Mouse (Mus musculus): ENCODE measurements around the gene Car11. TPM values are rescaled to one million over a fixed set of nuclear protein-coding genes. Genes with fewer than 3 reads are reported as not detected.

The Car11 gene
- polyA plus RNA-seq, 1 experiment from 2014 or later = 8.0 TPM

- WGBS = 84% methylated on average over 50 of the region's 50 CpGs
- H3K36me3 ChIP-seq (ENCODE audit: control insufficient read depth, insufficient read depth, low read length) = no peaks in the 10 kb centered on the region
- H3K9me3 ChIP-seq (ENCODE audit: control insufficient read depth, low read length) = no peaks in the 10 kb centered on the region
- H3K4me2 ChIP-seq (ENCODE audit: low read length) = no peak within 1 kb of the TSS
- H3K27ac ChIP-seq (replicated peaks in 1 of 2; ENCODE audit: control insufficient read depth in 1 of 2, insufficient read depth in 1 of 2, low read depth in 2 of 2, low read length in 2 of 2) = no peak within 1 kb of the TSS
- no peak for ATAC-seq (ENCODE audit: insufficient number of reproducible peaks, insufficient read depth, low FRiP score, low read depth)
- H3K27me3 ChIP-seq (ENCODE audit: control insufficient read depth, insufficient read depth, low read length) = peaks cover 9% of the 10 kb centered on the region
- H3K4me1 ChIP-seq (ENCODE audit: control insufficient read depth in 2 of 2, insufficient read depth in 2 of 2, low read length in 2 of 2) = peaks cover 14 to 17% of the 10 kb centered on the region in 2 experiments
- no peak within 1 kb of the TSS for H3K4me3 ChIP-seq (ENCODE audit: control insufficient read depth in 1 of 2, insufficient read depth in 1 of 2, low read depth in 1 of 2, low read length in 2 of 2)
- H3K9ac ChIP-seq (ENCODE audit: low read length) = no peak within 1 kb of the TSS
Observed at GRCm38 (mm10) chr7:45693921-45694591, 5.6 kb upstream of the Car11 start, which contains the start of gene Sec1. Sec1 (minus strand) TSS chr7:45694402.

- Histone ChIP-seq H3K9me3 (ENCODE audit: control insufficient read depth, low read length) (no peaks in the 10 kb centered on the region), H3K9ac (ENCODE audit: low read length) (no peak overlapping the region), H3K4me3 (ENCODE audit: control insufficient read depth in 1 of 2, insufficient read depth in 1 of 2, low read depth in 1 of 2, low read length in 2 of 2) (no peak overlapping the region), H3K4me1 (ENCODE audit: control insufficient read depth in 2 of 2, insufficient read depth in 2 of 2, low read length in 2 of 2) (peaks cover 4 to 14% of the 10 kb centered on the region in 2 experiments), H3K4me2 (ENCODE audit: low read length) (no peak overlapping the region), H3K27ac (replicated peaks in 1 of 2; ENCODE audit: control insufficient read depth in 1 of 2, insufficient read depth in 1 of 2, low read depth in 2 of 2, low read length in 2 of 2) (no peak overlapping the region), H3K36me3 (ENCODE audit: control insufficient read depth, insufficient read depth, low read length) (no peaks in the 10 kb centered on the region), H3K27me3 (ENCODE audit: control insufficient read depth, insufficient read depth, low read length) (peaks cover 18% of the 10 kb centered on the region)
- 37% methylated on average over 6 of the region's 6 CpGs for WGBS
- no peak for ATAC-seq (ENCODE audit: insufficient number of reproducible peaks, insufficient read depth, low FRiP score, low read depth)
Observed at GRCm38 (mm10) chr7:45695098-45695497, 4.5 kb upstream of the Car11 start.

- Histone ChIP-seq H3K4me3 (ENCODE audit: control insufficient read depth in 1 of 2, insufficient read depth in 1 of 2, low read depth in 1 of 2, low read length in 2 of 2) (no peak overlapping the region), H3K9me3 (ENCODE audit: control insufficient read depth, low read length) (no peaks in the 10 kb centered on the region), H3K36me3 (ENCODE audit: control insufficient read depth, insufficient read depth, low read length) (no peaks in the 10 kb centered on the region), H3K9ac (ENCODE audit: low read length) (no peak overlapping the region), H3K27me3 (ENCODE audit: control insufficient read depth, insufficient read depth, low read length) (peaks cover 23% of the 10 kb centered on the region), H3K4me1 (ENCODE audit: control insufficient read depth in 2 of 2, insufficient read depth in 2 of 2, low read length in 2 of 2) (peaks cover 6 to 13% of the 10 kb centered on the region in 2 experiments), H3K27ac (replicated peaks in 1 of 2; ENCODE audit: control insufficient read depth in 1 of 2, insufficient read depth in 1 of 2, low read depth in 2 of 2, low read length in 2 of 2) (no peak overlapping the region), H3K4me2 (ENCODE audit: low read length) (no peak overlapping the region)
- ATAC-seq (ENCODE audit: insufficient number of reproducible peaks, insufficient read depth, low FRiP score, low read depth) = no peak
- 86% methylated on average over 6 of the region's 7 CpGs for WGBS
Observed at GRCm38 (mm10) chr7:45697894-45698293, 1.7 kb upstream of the Car11 start.

GRCm38 (mm10) chr7:45700301-45701015, 815 bp downstream of the Car11 start:
- H3K9ac ChIP-seq (ENCODE audit: low read length) = peak overlapping the region; percentile 65
- WGBS = under 1% methylated on average over 20 of the region's 20 CpGs
- ATAC-seq (ENCODE audit: insufficient number of reproducible peaks, insufficient read depth, low FRiP score, low read depth) = no peak
- no peaks in the 10 kb centered on the region for H3K9me3 ChIP-seq (ENCODE audit: control insufficient read depth, low read length)
- peak overlapping the region; percentile 83 for H3K4me2 ChIP-seq (ENCODE audit: low read length)
- peaks cover 14 to 27% of the 10 kb centered on the region in 2 experiments for H3K4me1 ChIP-seq (ENCODE audit: control insufficient read depth in 2 of 2, insufficient read depth in 2 of 2, low read length in 2 of 2)
- H3K27me3 ChIP-seq (ENCODE audit: control insufficient read depth, insufficient read depth, low read length) = peaks cover 23% of the 10 kb centered on the region
- peak overlapping the region; percentile 32 to 43 for H3K4me3 ChIP-seq (ENCODE audit: control insufficient read depth in 1 of 2, insufficient read depth in 1 of 2, low read depth in 1 of 2, low read length in 2 of 2)
- H3K36me3 ChIP-seq (ENCODE audit: control insufficient read depth, insufficient read depth, low read length) = no peaks in the 10 kb centered on the region
- no peak overlapping the region for H3K27ac ChIP-seq (replicated peaks in 1 of 2; ENCODE audit: control insufficient read depth in 1 of 2, insufficient read depth in 1 of 2, low read depth in 2 of 2, low read length in 2 of 2)

- H3K27ac ChIP-seq (replicated peaks in 1 of 2; ENCODE audit: control insufficient read depth in 1 of 2, insufficient read depth in 1 of 2, low read depth in 2 of 2, low read length in 2 of 2) = peak overlapping the region; percentile 15 to 59; a peak in 2 of 4 replicates
- WGBS = 27% methylated on average over 11 of the region's 11 CpGs
- H3K36me3 ChIP-seq (ENCODE audit: control insufficient read depth, insufficient read depth, low read length) = no peaks in the 10 kb centered on the region
- peaks cover 17 to 33% of the 10 kb centered on the region in 2 experiments for H3K4me1 ChIP-seq (ENCODE audit: control insufficient read depth in 2 of 2, insufficient read depth in 2 of 2, low read length in 2 of 2)
- H3K4me3 ChIP-seq (ENCODE audit: control insufficient read depth in 1 of 2, insufficient read depth in 1 of 2, low read depth in 1 of 2, low read length in 2 of 2) = peak overlapping the region; percentile 31 to 43
- peak overlapping the region; percentile 83 for H3K4me2 ChIP-seq (ENCODE audit: low read length)
- H3K9me3 ChIP-seq (ENCODE audit: control insufficient read depth, low read length) = no peaks in the 10 kb centered on the region
- no peak for ATAC-seq (ENCODE audit: insufficient number of reproducible peaks, insufficient read depth, low FRiP score, low read depth)
- H3K9ac ChIP-seq (ENCODE audit: low read length) = peak overlapping the region; percentile 58
- H3K27me3 ChIP-seq (ENCODE audit: control insufficient read depth, insufficient read depth, low read length) = peaks cover 23% of the 10 kb centered on the region
Observed at GRCm38 (mm10) chr7:45701072-45701471, 1.4 kb downstream of the Car11 start.

GRCm38 (mm10) chr7:45701607-45702006, 2.0 kb downstream of the Car11 start:
- no peak for ATAC-seq (ENCODE audit: insufficient number of reproducible peaks, insufficient read depth, low FRiP score, low read depth)
- H3K4me3 ChIP-seq (ENCODE audit: control insufficient read depth in 1 of 2, insufficient read depth in 1 of 2, low read depth in 1 of 2, low read length in 2 of 2) = no peak overlapping the region
- no peaks in the 10 kb centered on the region for H3K36me3 ChIP-seq (ENCODE audit: control insufficient read depth, insufficient read depth, low read length)
- peak overlapping the region; percentile 83; the same call in 1 of the 2 replicates for H3K4me2 ChIP-seq (ENCODE audit: low read length)
- WGBS = 90% methylated on average over 11 of the region's 11 CpGs
- peaks cover 17 to 34% of the 10 kb centered on the region in 2 experiments for H3K4me1 ChIP-seq (ENCODE audit: control insufficient read depth in 2 of 2, insufficient read depth in 2 of 2, low read length in 2 of 2)
- no peaks in the 10 kb centered on the region for H3K9me3 ChIP-seq (ENCODE audit: control insufficient read depth, low read length)
- peak overlapping the region; percentile 58; the same call in 1 of the 2 replicates for H3K9ac ChIP-seq (ENCODE audit: low read length)
- H3K27ac ChIP-seq (replicated peaks in 1 of 2; ENCODE audit: control insufficient read depth in 1 of 2, insufficient read depth in 1 of 2, low read depth in 2 of 2, low read length in 2 of 2) = no peak overlapping the region
- peaks cover 23% of the 10 kb centered on the region for H3K27me3 ChIP-seq (ENCODE audit: control insufficient read depth, insufficient read depth, low read length)

GRCm38 (mm10) chr7:45702316-45702715, 2.7 kb downstream of the Car11 start:
- Histone ChIP-seq H3K4me2 (ENCODE audit: low read length) (no peak overlapping the region), H3K36me3 (ENCODE audit: control insufficient read depth, insufficient read depth, low read length) (no peaks in the 10 kb centered on the region), H3K27ac (replicated peaks in 1 of 2; ENCODE audit: control insufficient read depth in 1 of 2, insufficient read depth in 1 of 2, low read depth in 2 of 2, low read length in 2 of 2) (no peak overlapping the region), H3K9ac (ENCODE audit: low read length) (no peak overlapping the region), H3K27me3 (ENCODE audit: control insufficient read depth, insufficient read depth, low read length) (peaks cover 23% of the 10 kb centered on the region), H3K9me3 (ENCODE audit: control insufficient read depth, low read length) (no peaks in the 10 kb centered on the region), H3K4me1 (ENCODE audit: control insufficient read depth in 2 of 2, insufficient read depth in 2 of 2, low read length in 2 of 2) (peaks cover 22 to 39% of the 10 kb centered on the region in 2 experiments), H3K4me3 (ENCODE audit: control insufficient read depth in 1 of 2, insufficient read depth in 1 of 2, low read depth in 1 of 2, low read length in 2 of 2) (no peak overlapping the region)
- WGBS = 91% methylated on average over 11 of the region's 11 CpGs
- ATAC-seq (ENCODE audit: insufficient number of reproducible peaks, insufficient read depth, low FRiP score, low read depth) = no peak

Measured in heart, embryonic 14.5 days (tissue).